Mouse (Mus musculus) heart, embryonic 14.5 days (tissue): ENCODE measurements around the gene Hint2. TPM values are rescaled to one million over a fixed set of nuclear protein-coding genes. Genes with fewer than 3 reads are reported as not detected.
A peak's percentile ranks its signal among the peaks of the same experiment; 100 is the strongest.

ENCODE experiments used
- ATAC-seq: fragments of 200-750 bp; cut with Nextera tagmentation; 2 replicates; pipeline ENCODE4 v1.8.0; 2017; ENCODE audit warnings: low read depth, moderate TSS enrichment; ENCODE audit not compliant: insufficient number of reproducible peaks, insufficient read depth, low FRiP score
- H3K27ac ChIP-seq, 2 experiments: fragments of 200-500 bp in 1 of 2; fragments of 300-500 bp in 1 of 2; sonication (generic) in 1 of 2; replicated peaks in 1 of 2; 2 replicates each; pipeline ENCODE4 v1.5.1; 2012 to 2014; ENCODE audit warnings: low read depth in 2 of 2, low read length in 2 of 2, control low read depth in 1 of 2, mild to moderate bottlenecking in 1 of 2, mixed read lengths in 1 of 2; ENCODE audit not compliant: control insufficient read depth in 1 of 2, insufficient read depth in 1 of 2
- H3K27me3 ChIP-seq: fragments of 300-500 bp; sonication (generic); 2 replicates; pipeline ENCODE4 v1.6.1; 2014; ENCODE audit warnings: mild to moderate bottlenecking, low read length, control low read depth; ENCODE audit not compliant: control insufficient read depth, insufficient read depth
- H3K36me3 ChIP-seq: fragments of 300-500 bp; sonication (generic); 2 replicates; pipeline ENCODE4 v1.6.1; 2014; ENCODE audit warnings: mild to moderate bottlenecking, control low read depth, low read length, mixed read lengths; ENCODE audit not compliant: control insufficient read depth, insufficient read depth
- H3K4me1 ChIP-seq, 2 experiments: fragments of 200-500 bp in 1 of 2; fragments of 300-500 bp in 1 of 2; sonication (generic) in 1 of 2; 2 replicates each; pipeline ENCODE4 v1.6.1; 2012 to 2014; ENCODE audit warnings: low read length in 2 of 2, control low read depth in 1 of 2, mixed read lengths in 1 of 2; ENCODE audit not compliant: control insufficient read depth in 2 of 2, insufficient read depth in 2 of 2
- H3K4me2 ChIP-seq: fragments of 300-500 bp; sonication (generic); 2 replicates; pipeline ENCODE4 v1.6.1; 2014; ENCODE audit warnings: mild to moderate bottlenecking, low read length
- H3K4me3 ChIP-seq, 2 experiments: fragments of 200-500 bp in 1 of 2; fragments of 300-500 bp in 1 of 2; sonication (generic) in 1 of 2; 2 replicates each; pipeline ENCODE4 v1.5.1; 2012 to 2014; ENCODE audit warnings: low read length in 2 of 2, mild to moderate bottlenecking in 2 of 2, control low read depth in 1 of 2, low read depth in 1 of 2, moderate library complexity in 1 of 2; ENCODE audit not compliant: control insufficient read depth in 1 of 2, insufficient read depth in 1 of 2
- H3K9ac ChIP-seq: fragments of 300-500 bp; sonication (generic); 2 replicates; pipeline ENCODE4 v1.6.1; 2014; ENCODE audit warnings: mild to moderate bottlenecking, low read length
- H3K9me3 ChIP-seq: fragments of 300-500 bp; sonication (generic); 2 replicates; pipeline ENCODE4 v1.6.1; 2016; ENCODE audit warnings: low read length, control low read depth; ENCODE audit not compliant: control insufficient read depth
- WGBS: fragments of 180-500 bp; shearing (Covaris S2); extraction: QIAGEN DNeasy Blood & Tissue Kit; methylation state at CpG from one replicate; pipeline ENCODE4 v1.1.7; 2014; 5-methylcytosine and 5-hydroxymethylcytosine counted together
- polyA plus RNA-seq: library from polyadenylated mRNA; unstranded; fragments of >200 nt; fragmentation: Nextera tagmentation; extraction: Ambion mirVana; gene quantifications from 2 replicates; pipeline ENCODE4 v1.2.1, GENCODE M21; 2014

Hint2 gene
- polyA plus RNA-seq, 1 experiment from 2014 or later: 213 TPM

DNA sequence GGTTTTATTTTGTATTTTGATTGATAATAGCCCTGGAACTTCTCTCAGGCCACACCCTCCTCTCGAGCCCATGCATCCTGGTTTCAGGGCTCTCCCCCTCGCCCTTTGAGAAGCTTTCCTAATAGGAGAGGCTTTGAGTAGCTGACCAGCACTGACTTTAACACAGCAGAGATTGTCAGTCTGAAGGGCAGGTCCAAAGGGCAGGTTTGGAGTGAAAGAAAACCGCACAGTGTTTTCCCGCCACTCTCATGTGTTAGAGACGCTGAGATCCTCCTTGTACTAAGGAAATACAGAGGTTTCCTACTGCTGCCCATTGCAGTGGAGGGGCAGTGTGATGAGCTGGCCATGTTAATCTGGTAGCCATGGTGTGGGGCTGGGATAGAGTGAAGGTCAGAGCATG is 18.7 kb upstream of the Hint2 start:
- H3K27ac ChIP-seq: no peak overlapping the region
- H3K9ac ChIP-seq: no peak overlapping the region
- peaks cover 7 to 15% of the 10 kb centered on the region in 2 experiments for H3K4me1 ChIP-seq
- no peak overlapping the region for H3K4me3 ChIP-seq
- H3K4me2 ChIP-seq: no peak overlapping the region
- no peak for ATAC-seq
- H3K36me3 ChIP-seq: peaks cover 36% of the 10 kb centered on the region
- 80% methylated on average over 5 of the region's 5 CpGs for WGBS
- no peaks in the 10 kb centered on the region for H3K9me3 ChIP-seq
- no peaks in the 10 kb centered on the region for H3K27me3 ChIP-seq

GRCm38 (mm10) chr4:43673703-43674102 is 17.4 kb upstream of the Hint2 start:
- H3K4me1 ChIP-seq: peaks cover 11 to 22% of the 10 kb centered on the region in 2 experiments
- no peaks in the 10 kb centered on the region for H3K27me3 ChIP-seq
- H3K36me3 ChIP-seq: peaks cover 35% of the 10 kb centered on the region
- H3K27ac ChIP-seq: no peak overlapping the region
- H3K9ac ChIP-seq: no peak overlapping the region
- no peaks in the 10 kb centered on the region for H3K9me3 ChIP-seq
- no peak for ATAC-seq
- H3K4me3 ChIP-seq: no peak overlapping the region
- 79% methylated on average over 8 of the region's 8 CpGs for WGBS
- no peak overlapping the region for H3K4me2 ChIP-seq

DNA sequence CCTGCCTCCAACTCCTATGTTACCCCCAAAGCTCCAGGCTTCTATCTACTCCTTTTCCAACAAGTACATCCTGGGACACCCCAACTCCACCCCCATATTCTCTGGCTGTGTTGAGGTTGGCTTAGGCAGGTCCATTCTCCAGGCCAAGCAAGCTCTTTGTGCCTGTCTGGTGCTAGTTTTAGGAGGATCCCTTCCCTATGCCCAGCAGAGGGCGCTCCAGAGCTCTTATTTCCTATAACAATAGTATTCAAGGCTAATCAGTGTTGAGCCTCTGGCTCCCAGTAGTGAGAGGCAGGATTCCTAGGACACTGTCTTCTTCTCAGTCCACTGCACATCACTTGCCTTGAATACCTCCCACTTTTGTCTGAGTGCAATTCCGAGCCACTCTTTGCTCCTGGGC is 15.8 kb upstream of the Hint2 start:
- no peak overlapping the region for H3K4me2 ChIP-seq
- peaks cover 19% of the 10 kb centered on the region for H3K36me3 ChIP-seq
- H3K4me1 ChIP-seq: peaks cover 12 to 26% of the 10 kb centered on the region in 2 experiments
- H3K27me3 ChIP-seq: peaks cover 1% of the 10 kb centered on the region; the same call in 1 of the 2 replicates
- no peak for ATAC-seq
- H3K4me3 ChIP-seq: no peak overlapping the region
- H3K27ac ChIP-seq: no peak overlapping the region
- H3K9me3 ChIP-seq: no peaks in the 10 kb centered on the region
- H3K9ac ChIP-seq: no peak overlapping the region
- whole genome bisulfite sequencing: 4% methylated on average over 2 of the region's 2 CpGs

GRCm38 (mm10) chr4:43669428-43669794 is 13.1 kb upstream of the Hint2 start:
- Histone ChIP-seq H3K27me3 (peaks cover 21% of the 10 kb centered on the region), H3K4me2 (peak overlapping the region; percentile 69), H3K27ac (peak overlapping the region in 1 of 2 experiments; percentile 62; a peak in 2 of 4 replicates), H3K9me3 (no peaks in the 10 kb centered on the region), H3K36me3 (peaks cover under 1% of the 10 kb centered on the region; the same call in 1 of the 2 replicates), H3K9ac (peak overlapping the region; percentile 86), H3K4me1 (peaks cover 12 to 26% of the 10 kb centered on the region in 2 experiments), H3K4me3 (peak overlapping the region; percentile 71 to 73)
- peak; percentile 77 for ATAC-seq
- 3% methylated on average over 20 of the region's 25 CpGs for WGBS

DNA sequence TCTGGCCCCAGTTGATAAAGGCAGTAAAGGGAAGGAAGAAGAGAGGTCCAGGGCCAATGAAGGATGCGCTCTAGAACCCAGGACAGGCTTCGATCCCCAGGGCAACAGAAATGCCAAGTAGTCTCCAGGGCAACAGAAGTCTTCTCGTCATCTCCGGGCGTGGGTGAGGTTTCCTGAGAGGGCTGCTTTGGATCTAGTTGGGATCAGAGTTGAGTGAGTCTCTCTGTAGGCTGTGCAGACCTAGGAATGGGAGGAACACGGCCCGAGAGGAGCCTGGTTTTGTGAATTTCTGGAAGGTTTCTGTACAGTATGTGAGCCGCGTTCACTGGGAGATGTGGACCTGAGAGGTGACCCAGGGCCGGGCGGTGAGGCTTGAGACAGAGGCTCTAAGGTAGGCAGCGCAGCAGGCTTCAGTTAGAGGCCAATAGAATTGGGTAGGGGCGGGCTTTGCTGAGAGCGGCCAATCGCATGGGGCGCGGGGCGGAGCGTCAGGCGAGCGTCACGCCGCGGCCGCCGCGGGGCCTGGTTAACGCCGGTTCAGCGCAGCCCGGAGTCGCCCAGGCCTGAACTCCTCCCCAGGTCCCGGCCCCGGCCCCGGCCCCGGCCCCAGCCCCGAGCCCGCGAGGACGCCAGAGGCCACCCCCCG is 12.6 kb upstream of the Hint2 start, which contains the start of the genes Tmem8b and Fam221b:
Tmem8b (plus strand) TSS at position 190 of the 646 bp plus-strand sequence.
Fam221b (minus strand) TSS at position 364 of the 646 bp plus-strand sequence.
- peak within 1 kb of the TSS; percentile 86 for H3K9ac ChIP-seq
- H3K9me3 ChIP-seq: no peaks in the 10 kb centered on the region
- peaks cover 12 to 26% of the 10 kb centered on the region in 2 experiments for H3K4me1 ChIP-seq
- peak within 1 kb of the TSS in 1 of 2 experiments; percentile 62; a peak in 2 of 4 replicates for H3K27ac ChIP-seq
- H3K4me2 ChIP-seq: peak within 1 kb of the TSS; percentile 69
- peak within 1 kb of the TSS; percentile 71 to 73 for H3K4me3 ChIP-seq
- no peaks in the 10 kb centered on the region; the same call in 1 of the 2 replicates for H3K36me3 ChIP-seq
- ATAC-seq: peak; percentile 89
- peaks cover 23% of the 10 kb centered on the region for H3K27me3 ChIP-seq
- WGBS: 1% methylated on average over 28 of the region's 41 CpGs

- no peak overlapping the region for H3K9ac ChIP-seq
- H3K27me3 ChIP-seq: peaks cover 42% of the 10 kb centered on the region
- ATAC-seq: no peak
- no peak overlapping the region for H3K4me2 ChIP-seq
- no peak overlapping the region for H3K27ac ChIP-seq
- H3K9me3 ChIP-seq: no peaks in the 10 kb centered on the region
- no peak overlapping the region for H3K4me3 ChIP-seq
- H3K4me1 ChIP-seq: peaks cover 5 to 17% of the 10 kb centered on the region in 2 experiments; a peak in 3 of 4 replicates
- WGBS: 10% methylated on average over 4 of the region's 4 CpGs
- no peaks in the 10 kb centered on the region for H3K36me3 ChIP-seq
Measured at GRCm38 (mm10) chr4:43666412-43666811, 10.1 kb upstream of the Hint2 start.

DNA sequence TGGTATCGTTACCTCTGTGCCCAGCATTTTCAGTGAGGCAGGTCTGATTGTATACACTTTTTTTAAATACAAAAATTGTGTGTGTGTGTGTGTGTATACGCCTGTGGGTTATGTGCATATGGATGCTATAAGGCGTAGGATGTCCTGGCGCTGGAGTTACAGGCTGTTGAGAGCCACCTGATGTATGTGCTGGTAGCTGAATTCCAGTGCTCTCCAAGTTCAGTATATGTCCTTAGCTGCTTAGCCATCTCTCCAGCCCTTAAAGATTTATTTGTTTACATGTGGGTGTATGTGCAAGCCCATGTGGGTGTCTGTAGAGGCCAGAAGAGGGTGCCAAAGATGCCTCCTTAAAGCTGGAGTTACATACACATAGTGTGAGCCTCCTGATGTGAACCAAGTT is 880 bp upstream of the Hint2 start:
- ATAC-seq: no peak

More for the DNA sequence above, 880 bp upstream of the Hint2 start:
- Histone ChIP-seq H3K36me3 (no peaks in the 10 kb centered on the region), H3K9me3 (no peaks in the 10 kb centered on the region), H3K27me3 (peaks cover 7% of the 10 kb centered on the region), H3K4me2 (peak overlapping the region; percentile 90), H3K9ac (no peak overlapping the region), H3K27ac (peak overlapping the region in 1 of 2 experiments; percentile 95; a peak in 1 of 4 replicates), H3K4me3 (peak overlapping the region in 1 of 2 experiments; percentile 84; a peak in 2 of 4 replicates), H3K4me1 (peaks cover 2 to 17% of the 10 kb centered on the region in 2 experiments; a peak in 2 of 4 replicates)
- WGBS: 67% methylated on average over 4 of the region's 4 CpGs
